Mouse (Mus musculus): Measurements from ENCODE around the gene Rragd. TPM values are rescaled to one million over a fixed set of nuclear protein-coding genes. Genes with fewer than 3 reads are reported as not detected.

The Rragd gene
- 24.8 and 28.0 TPM in 2 replicates for polyA plus RNA-seq (2016; fragmentation: Nextera tagmentation; extraction: Ambion mirVana)

- H3K36me3 ChIP-seq, result no peaks in the 10 kb centered on the region
- peaks cover 51% of the 10 kb centered on the region for H3K4me1 ChIP-seq (replicated peaks)
- peak within 1 kb of the TSS; percentile 99 for H3K27ac ChIP-seq
- WGBS, result under 1% methylated on average over 18 of the region's 18 CpGs
- peak; percentile 78 for DNase-seq (ENCODE audit: low spot score)
- peaks cover 14% of the 10 kb centered on the region for H3K27me3 ChIP-seq (ENCODE audit: insufficient read depth, poor library complexity, severe bottlenecking)
- H3K4me3 ChIP-seq, result peak within 1 kb of the TSS; percentile 91
- H3K9me3 ChIP-seq, result no peaks in the 10 kb centered on the region
Observed at GRCm38 (mm10) chr4:32982716-32983175, at the start of gene Rragd. Gene Rragd, plus strand, starts transcription at chr4:32983037.

GRCm38 (mm10) chr4:32936762-32937341 lies 46.0 kb upstream of the Rragd start:
- Histone ChIP-seq H3K36me3 (no peaks in the 10 kb centered on the region), H3K27ac (peak overlapping the region; percentile 62; the same call in 1 of the 2 replicates), H3K4me1 (replicated peaks) (peaks cover 32% of the 10 kb centered on the region), H3K9me3 (no peaks in the 10 kb centered on the region), H3K4me3 (no peak overlapping the region), H3K27me3 (ENCODE audit: insufficient read depth, poor library complexity, severe bottlenecking) (no peaks in the 10 kb centered on the region)
- DNase-seq (ENCODE audit: low spot score), result no peak
- WGBS, result 59% methylated on average over 9 of the region's 9 CpGs

- DNase-seq (ENCODE audit: low spot score), result no peak
- peak overlapping the region; percentile 76 for H3K27ac ChIP-seq
- H3K4me1 ChIP-seq (replicated peaks), result peaks cover 25% of the 10 kb centered on the region
- no peak overlapping the region for H3K4me3 ChIP-seq
- 45% methylated on average over 4 of the region's 4 CpGs for WGBS
- no peaks in the 10 kb centered on the region for H3K9me3 ChIP-seq
- H3K36me3 ChIP-seq, result no peaks in the 10 kb centered on the region
- no peaks in the 10 kb centered on the region for H3K27me3 ChIP-seq (ENCODE audit: insufficient read depth, poor library complexity, severe bottlenecking)
Observed at GRCm38 (mm10) chr4:32939521-32939920, 43.3 kb upstream of the Rragd start.

GRCm38 (mm10) chr4:32939964-32940363 lies 42.9 kb upstream of the Rragd start:
- no peak for DNase-seq (ENCODE audit: low spot score)
- no peaks in the 10 kb centered on the region for H3K36me3 ChIP-seq
- no peaks in the 10 kb centered on the region for H3K9me3 ChIP-seq
- peak overlapping the region; percentile 76; the same call in 1 of the 2 replicates for H3K27ac ChIP-seq
- no peak overlapping the region for H3K4me3 ChIP-seq
- H3K27me3 ChIP-seq (ENCODE audit: insufficient read depth, poor library complexity, severe bottlenecking), result no peaks in the 10 kb centered on the region
- WGBS, result 67% methylated on average over 5 of the region's 5 CpGs
- H3K4me1 ChIP-seq (replicated peaks), result peaks cover 25% of the 10 kb centered on the region

- H3K4me3 ChIP-seq, result no peak overlapping the region
- H3K4me1 ChIP-seq (replicated peaks), result peaks cover 25% of the 10 kb centered on the region
- H3K27me3 ChIP-seq (ENCODE audit: insufficient read depth, poor library complexity, severe bottlenecking), result no peaks in the 10 kb centered on the region
- no peaks in the 10 kb centered on the region for H3K36me3 ChIP-seq
- 55% methylated on average over 4 of the region's 4 CpGs for WGBS
- H3K9me3 ChIP-seq, result no peaks in the 10 kb centered on the region
- no peak for DNase-seq (ENCODE audit: low spot score)
- H3K27ac ChIP-seq, result no peak overlapping the region
Observed at GRCm38 (mm10) chr4:32940984-32941383, 41.9 kb upstream of the Rragd start.

GRCm38 (mm10) chr4:32947631-32948030 lies 35.2 kb upstream of the Rragd start:
- H3K9me3 ChIP-seq, result no peaks in the 10 kb centered on the region
- H3K4me3 ChIP-seq, result no peak overlapping the region
- WGBS, result 23% methylated on average over 4 of the region's 4 CpGs
- peaks cover 17% of the 10 kb centered on the region for H3K27me3 ChIP-seq (ENCODE audit: insufficient read depth, poor library complexity, severe bottlenecking)
- peak overlapping the region; percentile 68 for H3K27ac ChIP-seq
- H3K4me1 ChIP-seq (replicated peaks), result peaks cover 46% of the 10 kb centered on the region
- DNase-seq (ENCODE audit: low spot score), result peak; percentile 60
- no peaks in the 10 kb centered on the region for H3K36me3 ChIP-seq

GRCm38 (mm10) chr4:32948696-32949095 lies 34.1 kb upstream of the Rragd start:
- 55% methylated on average over 10 of the region's 10 CpGs for WGBS
- H3K9me3 ChIP-seq, result no peaks in the 10 kb centered on the region
- no peak for DNase-seq (ENCODE audit: low spot score)

GRCm38 (mm10) chr4:32950356-32951034 lies 32.3 kb upstream of the Rragd start, which contains the start of gene Ankrd6:
Gene Ankrd6, minus strand, starts transcription at chr4:32950841.
- peak within 1 kb of the TSS; percentile 89 for H3K27ac ChIP-seq
- whole genome bisulfite sequencing, result under 1% methylated on average over 66 of the region's 66 CpGs
- peak within 1 kb of the TSS; percentile 79 for H3K4me3 ChIP-seq
- DNase-seq (ENCODE audit: low spot score), result peak; percentile 90
- no peaks in the 10 kb centered on the region for H3K9me3 ChIP-seq
- H3K27me3 ChIP-seq (ENCODE audit: insufficient read depth, poor library complexity, severe bottlenecking), result peaks cover 21% of the 10 kb centered on the region
- no peaks in the 10 kb centered on the region for H3K36me3 ChIP-seq
- H3K4me1 ChIP-seq (replicated peaks), result peaks cover 49% of the 10 kb centered on the region

More at GRCm38 (mm10) chr4:32948696-32949095, 34.1 kb upstream of the Rragd start:
- H3K27me3 ChIP-seq (ENCODE audit: insufficient read depth, poor library complexity, severe bottlenecking), result peaks cover 21% of the 10 kb centered on the region
- H3K4me1 ChIP-seq (replicated peaks), result peaks cover 49% of the 10 kb centered on the region
- H3K27ac ChIP-seq, result 0 out of 2 replicates have a peak overlapping the region, but pooled peaks have one; percentile 8
- H3K4me3 ChIP-seq, result no peak overlapping the region
- H3K36me3 ChIP-seq, result no peaks in the 10 kb centered on the region

GRCm38 (mm10) chr4:32951035-32951940 lies 31.5 kb upstream of the Rragd start:
- peaks cover 21% of the 10 kb centered on the region for H3K27me3 ChIP-seq (ENCODE audit: insufficient read depth, poor library complexity, severe bottlenecking)
- H3K27ac ChIP-seq, result peak overlapping the region; percentile 89
- H3K4me3 ChIP-seq, result peak overlapping the region; percentile 79
- H3K36me3 ChIP-seq, result no peaks in the 10 kb centered on the region
- 6% methylated on average over 34 of the region's 34 CpGs for WGBS
- peak; percentile 30 for DNase-seq (ENCODE audit: low spot score)
- H3K4me1 ChIP-seq (replicated peaks), result peaks cover 49% of the 10 kb centered on the region
- H3K9me3 ChIP-seq, result no peaks in the 10 kb centered on the region

GRCm38 (mm10) chr4:32952681-32953080 lies 30.2 kb upstream of the Rragd start:
- 22% methylated on average over 7 of the region's 7 CpGs for WGBS
- H3K36me3 ChIP-seq, result no peaks in the 10 kb centered on the region
- DNase-seq (ENCODE audit: low spot score), result no peak

GRCm38 (mm10) chr4:32956423-32956822 lies 26.4 kb upstream of the Rragd start:
- 28% methylated on average over 2 of the region's 2 CpGs for WGBS
- Histone ChIP-seq H3K27me3 (ENCODE audit: insufficient read depth, poor library complexity, severe bottlenecking) (peaks cover 14% of the 10 kb centered on the region), H3K27ac (no peak overlapping the region), H3K4me1 (replicated peaks) (peaks cover 13% of the 10 kb centered on the region; the same call in 1 of the 2 replicates), H3K4me3 (no peak overlapping the region), H3K9me3 (no peaks in the 10 kb centered on the region), H3K36me3 (no peaks in the 10 kb centered on the region)
- no peak for DNase-seq (ENCODE audit: low spot score)

More at GRCm38 (mm10) chr4:32952681-32953080, 30.2 kb upstream of the Rragd start:
- H3K9me3 ChIP-seq, result no peaks in the 10 kb centered on the region
- peaks cover 44% of the 10 kb centered on the region for H3K4me1 ChIP-seq (replicated peaks)
- H3K4me3 ChIP-seq, result peak overlapping the region; percentile 79; the same call in 1 of the 2 replicates
- peaks cover 21% of the 10 kb centered on the region for H3K27me3 ChIP-seq (ENCODE audit: insufficient read depth, poor library complexity, severe bottlenecking)
- H3K27ac ChIP-seq, result no peak overlapping the region

GRCm38 (mm10) chr4:32961394-32961793 lies 21.4 kb upstream of the Rragd start:
- Histone ChIP-seq H3K4me1 (replicated peaks) (no peaks in the 10 kb centered on the region), H3K36me3 (no peaks in the 10 kb centered on the region), H3K27me3 (ENCODE audit: insufficient read depth, poor library complexity, severe bottlenecking) (no peaks in the 10 kb centered on the region), H3K27ac (no peak overlapping the region), H3K4me3 (no peak overlapping the region), H3K9me3 (no peaks in the 10 kb centered on the region)
- DNase-seq (ENCODE audit: low spot score), result no peak
- WGBS, result 82% methylated on average over 3 of the region's 3 CpGs

All from hindbrain, embryonic 10.5 days (tissue).